Mouse (Mus musculus) adrenal gland, adult 2 months (tissue): ENCODE measurements around the gene Baz2b. TPM values are rescaled to one million over a fixed set of nuclear protein-coding genes. Genes with fewer than 3 reads are reported as not detected.
A peak's percentile ranks its signal among the peaks of the same experiment; 100 is the strongest.

Experiments used
- DNase-seq: peaks from one replicate; pipeline ENCODE4 v3.0.0; 2021
- polyA plus RNA-seq: library from polyadenylated mRNA; depleted of rRNA; stranded (reverse); fragments of >200 nt; gene quantifications from 2 replicates; pipeline ENCODE4 v1.2.3, GENCODE M21; 2012
- total RNA-seq, 2 experiments: library from RNA; stranded (reverse); gene quantifications; 2 replicates each; pipeline ENCODE4 v1.2.3; 2021

Gene Baz2b
- total and polyA plus RNA-seq, 3 experiments = 11.9 to 86.8 (median 60.3) TPM

- no peak for DNase-seq
Observed at GRCm38 (mm10) chr2:59955916-59956315, 253.7 kb downstream of the Baz2b start.

DNA sequence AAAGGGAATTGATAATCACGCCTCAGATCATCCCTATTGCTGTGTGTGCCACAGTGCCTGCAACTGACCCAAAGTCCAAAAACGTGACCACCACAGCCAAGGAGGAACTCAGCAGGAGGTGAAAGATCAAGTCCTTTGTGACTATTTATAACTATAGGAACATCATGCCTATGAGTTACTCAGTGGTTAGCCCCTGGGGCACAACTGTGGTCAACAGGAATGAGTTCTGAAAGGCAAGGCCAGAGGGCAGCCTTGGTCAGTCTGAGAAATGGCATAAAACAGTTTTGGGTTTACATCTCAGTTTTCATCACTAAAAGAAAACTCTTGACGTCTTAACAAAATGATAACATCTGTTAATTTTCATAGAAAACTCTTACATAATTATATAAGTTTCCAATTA lies 254.8 kb downstream of the Baz2b start:
- DNase-seq = no peak

GRCm38 (mm10) chr2:59952286-59953014 lies 257.2 kb downstream of the Baz2b start:
- no peak for DNase-seq

GRCm38 (mm10) chr2:59951706-59952105 lies 257.9 kb downstream of the Baz2b start:
- no peak for DNase-seq

- no peak for DNase-seq
Observed at GRCm38 (mm10) chr2:59951127-59951526, 258.5 kb downstream of the Baz2b start.

DNA sequence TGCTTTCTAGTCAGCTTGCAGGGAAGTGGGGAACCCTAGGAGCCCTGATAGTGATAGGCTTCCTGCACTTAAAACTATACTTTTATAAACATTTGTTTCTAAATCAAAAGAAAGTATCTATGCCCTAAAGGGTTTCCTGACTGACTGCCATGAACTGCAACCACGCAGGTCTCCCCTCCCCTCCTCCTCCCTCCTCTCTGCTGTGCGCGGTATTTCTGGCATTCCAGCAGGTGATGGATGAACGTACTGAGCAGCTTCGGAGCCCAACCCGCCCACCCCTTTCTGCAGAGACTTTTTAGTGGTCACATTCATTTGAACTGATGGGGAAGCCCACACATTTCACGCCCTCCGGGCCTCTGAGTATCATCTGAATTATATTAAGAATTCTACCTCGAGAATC lies 273.3 kb downstream of the Baz2b start:
- DNase-seq = no peak

- no peak for DNase-seq
Observed at GRCm38 (mm10) chr2:59933129-59933528, 276.5 kb downstream of the Baz2b start.

- DNase-seq = no peak
Observed at GRCm38 (mm10) chr2:59932244-59932643, 277.4 kb downstream of the Baz2b start.

DNA sequence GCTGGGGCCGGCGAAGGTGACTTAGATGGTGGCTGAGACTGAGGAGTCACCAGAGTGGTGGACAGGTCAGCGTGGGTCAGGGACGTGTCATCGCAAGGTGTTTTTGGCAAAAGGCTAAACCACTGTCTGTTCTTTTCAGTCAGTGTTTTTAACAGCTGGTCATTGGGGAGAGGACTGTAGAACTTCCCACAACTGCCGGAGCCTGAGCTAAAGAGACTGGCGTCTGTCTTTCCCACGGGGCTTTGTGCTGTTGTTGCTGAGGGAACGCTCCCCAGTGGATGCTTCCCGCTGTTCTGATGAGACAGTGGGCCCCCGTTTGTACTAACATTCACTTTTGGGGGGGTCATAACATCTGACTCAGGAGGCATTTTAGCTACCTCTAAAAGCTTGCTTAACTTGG lies 296.0 kb downstream of the Baz2b start:
- DNase-seq = no peak

- no peak for DNase-seq
Observed at GRCm38 (mm10) chr2:59908048-59908447, 301.6 kb downstream of the Baz2b start.

GRCm38 (mm10) chr2:59904007-59904406 lies 305.6 kb downstream of the Baz2b start:
- DNase-seq = no peak

DNA sequence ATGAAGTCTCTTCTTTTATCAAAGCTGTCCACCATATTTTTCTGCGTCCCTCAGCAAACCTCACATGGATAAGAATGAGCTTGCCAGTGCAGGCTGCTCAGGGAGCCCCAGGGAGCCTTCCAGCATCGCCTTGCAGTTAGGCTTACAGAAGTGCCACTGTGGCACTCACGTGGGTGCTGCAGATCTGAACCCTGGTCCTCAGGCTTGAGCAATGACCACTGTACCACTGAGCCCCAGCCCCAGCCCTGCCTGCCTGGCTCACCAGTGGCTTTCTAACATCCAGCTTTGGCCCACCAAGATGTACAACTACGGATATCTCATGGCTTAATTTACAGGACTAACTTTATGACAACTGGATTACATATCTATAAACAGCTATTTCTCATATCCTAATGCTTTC lies 311.0 kb downstream of the Baz2b start:
- DNase-seq = no peak

DNA sequence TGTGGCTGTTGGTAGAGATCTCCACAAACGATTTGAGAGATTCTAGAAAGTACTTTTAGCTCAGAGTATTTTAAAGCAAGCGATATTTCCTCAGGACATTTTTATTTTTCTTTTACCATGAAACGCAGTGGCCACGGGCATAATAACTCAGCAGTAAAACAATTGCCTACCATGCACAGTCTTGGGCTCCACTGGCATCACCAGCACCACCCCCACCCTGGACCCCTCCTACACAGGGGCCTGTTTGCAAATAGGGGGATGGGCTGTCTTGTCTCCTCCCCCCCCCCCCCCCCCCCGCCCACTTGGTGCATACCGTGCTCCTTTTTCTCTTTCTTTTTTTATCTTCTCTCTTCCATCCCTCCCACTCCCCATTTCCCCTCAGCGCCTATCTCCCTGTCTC lies 311.5 kb downstream of the Baz2b start:
- DNase-seq = no peak

DNA sequence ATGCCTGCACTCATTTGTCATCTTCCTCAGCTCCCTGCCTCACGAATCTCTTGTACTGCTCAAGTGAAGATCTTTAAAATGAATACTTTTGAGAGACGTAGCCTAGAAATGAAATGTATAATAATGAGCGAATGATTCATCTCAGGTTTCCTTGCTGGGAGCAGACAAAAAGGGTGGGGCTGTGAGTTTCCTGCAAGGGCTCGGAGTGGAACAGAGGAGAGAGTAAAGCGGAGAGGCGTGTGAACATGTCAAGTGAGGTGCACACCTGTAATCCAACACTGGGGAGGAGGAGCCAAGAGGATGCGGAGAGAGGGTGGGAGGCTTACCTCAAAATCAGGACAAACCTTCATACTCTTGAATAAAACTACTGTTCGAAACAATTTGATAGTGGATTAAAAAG lies 312.8 kb downstream of the Baz2b start:
- no peak for DNase-seq

GRCm38 (mm10) chr2:59896400-59896799 lies 313.2 kb downstream of the Baz2b start:
- peak; percentile 65 for DNase-seq

- DNase-seq = no peak
Observed at GRCm38 (mm10) chr2:59889699-59890098, 319.9 kb downstream of the Baz2b start.

GRCm38 (mm10) chr2:59882742-59883281 lies 326.8 kb downstream of the Baz2b start:
- DNase-seq = no peak

DNA sequence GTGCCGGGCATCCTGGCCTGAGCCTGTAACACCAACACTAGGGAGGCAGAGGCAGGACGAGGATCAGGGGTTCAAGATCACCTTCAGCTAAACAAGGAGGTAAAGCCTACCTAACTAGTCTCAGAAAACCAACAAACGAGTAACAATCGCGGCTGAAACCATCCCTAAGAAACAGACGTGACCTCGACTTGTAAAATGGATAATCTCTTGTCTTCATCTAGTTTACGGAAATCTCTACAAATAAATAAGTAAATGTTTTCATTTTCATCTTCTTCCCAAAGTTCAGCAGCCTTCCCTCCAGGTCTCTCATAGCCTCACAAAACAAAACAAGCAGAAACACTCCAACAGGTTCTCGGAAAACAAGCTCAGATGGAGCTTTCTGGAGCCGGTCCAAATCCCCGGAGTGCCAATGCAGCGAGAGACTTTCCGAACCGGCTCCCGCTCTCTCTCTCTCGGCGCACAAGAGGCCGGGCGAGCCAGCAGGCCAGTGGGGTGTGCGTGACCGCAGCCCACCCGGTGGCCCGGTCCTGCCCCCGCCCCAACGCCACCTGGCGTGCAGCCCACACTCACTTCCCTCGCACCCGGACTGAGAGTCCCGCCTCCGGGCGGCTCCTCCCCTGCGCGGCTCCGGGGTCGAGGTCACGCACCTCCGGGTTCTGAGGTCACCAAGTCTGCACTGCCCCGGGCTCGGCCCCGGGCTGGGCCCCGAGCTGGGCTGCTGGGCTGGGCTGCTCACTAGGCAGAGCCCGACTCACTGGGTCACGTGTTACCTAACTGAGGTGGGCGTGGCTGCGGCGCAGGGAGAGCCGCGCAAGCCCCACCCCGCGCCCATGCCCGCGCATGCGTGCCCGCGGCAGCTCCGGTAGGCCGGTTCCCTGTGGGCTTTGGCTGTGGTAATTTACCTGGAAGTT lies 327.6 kb downstream of the Baz2b start, which contains the start of gene Wdsub1:
Gene Wdsub1 (minus strand): TSS at position 761 of the 911 bp plus-strand sequence.
- DNase-seq = peak; percentile 96

GRCm38 (mm10) chr2:59881404-59881803 lies 328.2 kb downstream of the Baz2b start:
- no peak for DNase-seq

GRCm38 (mm10) chr2:59878221-59878620 lies 331.4 kb downstream of the Baz2b start:
- no peak for DNase-seq

DNA sequence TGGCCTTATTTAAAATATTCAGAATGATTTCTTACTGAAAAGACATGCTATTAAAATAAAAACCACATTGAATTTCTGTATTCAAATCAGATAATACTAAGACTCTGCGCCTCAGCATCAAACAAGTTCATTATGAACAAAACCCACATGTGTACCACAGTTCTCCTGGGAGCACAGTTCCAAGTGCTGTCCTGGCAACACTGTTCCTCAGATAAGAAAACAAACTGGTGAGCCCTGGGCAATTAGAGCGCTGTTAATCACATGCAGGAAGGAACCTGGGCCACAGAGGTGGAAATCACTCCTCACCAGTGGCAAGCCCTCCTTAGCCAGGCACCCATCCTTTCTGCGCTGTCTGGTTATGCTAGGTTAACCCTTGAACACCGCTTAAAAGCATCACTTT lies 332.3 kb downstream of the Baz2b start:
- DNase-seq = no peak

DNA sequence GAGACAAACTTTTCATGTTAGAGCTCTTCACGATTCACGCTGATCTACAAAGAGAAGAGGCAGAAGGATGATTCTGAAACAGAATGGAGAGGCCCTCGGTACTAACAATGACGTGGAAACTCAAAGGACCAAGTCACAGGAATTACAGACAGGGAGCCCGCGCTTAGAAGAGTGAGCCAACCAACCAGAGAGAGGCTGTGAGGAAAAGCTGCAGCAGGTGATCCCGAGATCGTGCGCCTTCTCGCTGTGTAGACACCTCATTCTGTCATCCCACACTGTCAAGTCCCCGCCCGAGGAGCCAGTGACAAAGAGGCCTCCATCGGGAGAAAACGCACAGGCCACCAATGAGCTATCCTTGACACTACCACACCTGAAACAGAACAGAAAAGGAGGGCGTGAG lies 333.2 kb downstream of the Baz2b start:
- DNase-seq = no peak

DNA sequence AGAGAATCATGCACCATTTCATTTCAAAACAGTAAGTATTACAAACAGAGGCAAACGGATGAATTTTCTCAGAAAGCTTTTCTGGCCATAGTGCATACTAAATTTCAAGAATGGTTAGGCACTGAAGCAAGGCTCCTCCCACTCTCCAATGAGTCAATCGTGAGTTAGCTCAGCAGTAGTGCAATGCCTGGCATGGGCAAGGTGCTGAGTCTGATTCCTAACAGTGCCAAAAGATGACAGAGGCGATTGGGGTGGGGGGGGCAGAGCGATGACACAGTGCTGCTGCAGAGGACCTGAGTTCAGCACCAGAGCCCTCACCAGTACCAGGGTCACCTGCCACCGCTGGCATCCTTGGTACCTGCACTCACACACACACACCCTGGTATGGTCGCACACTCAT lies 339.1 kb downstream of the Baz2b start:
- peak; percentile 55 for DNase-seq
